Mouse (Mus musculus) natural killer cell, adult 2 months (primary cell): Measurements from ENCODE around the gene Fam69b.
A peak's percentile ranks its signal among the peaks of the same experiment; 100 is the strongest.

Experiments
- DNase-seq, 2 experiments: peaks; one replicate each; pipeline ENCODE4 v3.0.0; 2022; ENCODE audit warnings: low spot score in 2 of 2

The Fam69b gene

GRCm38 (mm10) chr2:26627921-26628739 lies at the start of gene Fam69b:
Gene Fam69b, plus strand, starts transcription at chr2:26628457.
- DNase-seq, result peak; percentile 35 to 37

DNA sequence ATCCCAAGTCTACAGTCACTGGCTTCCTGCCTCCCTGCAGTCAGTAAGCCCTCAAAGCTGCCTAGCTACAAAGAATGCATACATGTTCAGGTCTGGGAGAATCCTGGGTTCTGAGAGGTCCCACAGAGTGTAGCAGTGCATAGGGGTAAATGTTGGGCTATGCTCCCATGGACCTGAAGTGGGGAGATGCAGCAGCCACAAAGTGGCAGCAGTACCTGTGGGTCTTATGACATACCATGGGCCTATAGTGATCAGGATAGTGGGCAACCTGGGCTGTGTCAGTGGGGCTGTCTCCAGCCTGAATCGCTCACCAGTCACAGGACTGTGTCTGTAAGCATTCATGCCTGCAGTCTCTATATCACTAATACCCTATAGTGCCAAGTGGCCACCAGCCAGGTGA lies 48.5 kb upstream of the Fam69b start, which contains the start of gene Egfl7:
Gene Egfl7 (plus strand): TSS at position 301 of the 400 bp plus-strand sequence.
- DNase-seq, result no peak

DNA sequence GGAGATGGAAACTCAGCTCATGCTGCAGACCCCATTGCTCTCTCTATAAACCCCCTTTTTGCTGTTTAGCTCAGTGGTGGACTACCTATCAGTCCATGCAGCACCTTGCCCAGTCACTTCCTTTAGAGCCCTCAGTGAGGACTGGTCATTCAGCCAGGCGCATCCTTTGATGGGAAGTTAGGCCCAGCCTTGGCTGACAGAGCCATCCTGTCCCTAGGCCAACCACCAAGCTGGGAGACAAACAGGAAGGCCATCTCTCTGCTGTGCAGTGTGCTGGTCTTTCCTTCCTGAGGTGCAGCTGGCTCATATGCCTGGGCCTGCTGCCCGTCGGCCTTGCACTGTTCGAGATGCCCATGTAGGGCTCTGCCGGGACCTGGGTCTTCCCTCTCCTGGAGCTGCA lies 47.5 kb upstream of the Fam69b start:
- no peak for DNase-seq

- no peak for DNase-seq
Observed at GRCm38 (mm10) chr2:26582203-26582602, 46.1 kb upstream of the Fam69b start.

- no peak for DNase-seq
Observed at GRCm38 (mm10) chr2:26582741-26583140, 45.5 kb upstream of the Fam69b start.

- no peak for DNase-seq
Observed at GRCm38 (mm10) chr2:26583640-26584039, 44.6 kb upstream of the Fam69b start.

- DNase-seq, result no peak
Observed at GRCm38 (mm10) chr2:26585713-26586112, 42.5 kb upstream of the Fam69b start.

- peak; percentile 31 to 44 for DNase-seq
Observed at GRCm38 (mm10) chr2:26586294-26587043, 41.8 kb upstream of the Fam69b start, which contains the start of gene Gm20532. Gene Gm20532, plus strand, starts transcription at chr2:26586639.

- DNase-seq, result peak in 1 of 2 experiments; percentile 25
Observed at GRCm38 (mm10) chr2:26587044-26587405, 41.2 kb upstream of the Fam69b start.

GRCm38 (mm10) chr2:26588573-26588972 lies 39.7 kb upstream of the Fam69b start:
- no peak for DNase-seq

- DNase-seq, result no peak
Observed at GRCm38 (mm10) chr2:26589284-26589683, 39.0 kb upstream of the Fam69b start.

- no peak for DNase-seq
Observed at GRCm38 (mm10) chr2:26590282-26590681, 38.0 kb upstream of the Fam69b start.

- DNase-seq, result no peak
Observed at GRCm38 (mm10) chr2:26590962-26591361, 37.3 kb upstream of the Fam69b start.

- no peak for DNase-seq
Observed at GRCm38 (mm10) chr2:26591416-26591815, 36.8 kb upstream of the Fam69b start.

DNA sequence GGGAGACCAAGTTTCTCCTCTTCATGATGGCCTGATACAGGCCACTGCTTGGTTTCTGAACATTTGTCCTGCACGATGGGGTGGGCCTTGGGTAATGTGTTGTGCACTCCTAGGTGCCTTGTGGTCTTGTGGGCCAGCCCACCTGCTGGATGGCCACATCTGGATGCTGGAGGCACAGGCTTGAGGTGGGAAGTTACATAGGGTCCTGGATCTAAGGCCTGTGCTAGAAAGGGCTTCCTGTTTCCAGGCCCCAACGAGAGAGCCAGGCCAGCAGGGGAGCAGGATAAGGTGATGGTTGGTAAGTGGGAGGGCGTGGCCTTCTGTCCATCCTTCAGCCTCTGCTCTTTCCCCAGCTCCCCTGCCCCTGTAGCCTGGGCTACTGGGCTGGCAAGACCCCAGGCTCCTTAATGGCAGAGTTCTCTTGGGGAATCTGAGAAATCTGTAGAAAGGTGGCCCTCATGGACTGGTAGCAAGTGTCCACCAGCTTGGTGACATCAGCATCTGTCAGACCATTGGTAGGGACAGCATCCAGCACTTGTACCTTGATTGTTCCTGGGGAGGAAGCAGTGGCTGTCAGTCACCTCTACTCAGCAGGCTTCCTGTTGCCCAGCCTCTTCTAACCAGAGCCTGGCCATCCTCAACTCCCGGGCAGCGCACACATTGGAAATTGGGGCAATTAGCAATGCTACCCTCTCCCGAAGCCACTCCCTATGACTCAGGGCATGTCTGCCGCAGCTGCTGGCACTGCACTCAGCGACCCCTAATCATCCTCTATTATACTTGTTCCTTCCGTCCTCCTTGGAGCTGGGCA lies 34.8 kb upstream of the Fam69b start:
- DNase-seq, result no peak

- DNase-seq, result peak; percentile 56 to 70
Observed at GRCm38 (mm10) chr2:26594022-26594346, 34.3 kb upstream of the Fam69b start.

GRCm38 (mm10) chr2:26594461-26594933 lies 33.8 kb upstream of the Fam69b start:
- no peak for DNase-seq

- DNase-seq, result no peak
Observed at GRCm38 (mm10) chr2:26594934-26595724, 33.1 kb upstream of the Fam69b start.

GRCm38 (mm10) chr2:26595725-26596435 lies 32.4 kb upstream of the Fam69b start:
- no peak for DNase-seq

DNA sequence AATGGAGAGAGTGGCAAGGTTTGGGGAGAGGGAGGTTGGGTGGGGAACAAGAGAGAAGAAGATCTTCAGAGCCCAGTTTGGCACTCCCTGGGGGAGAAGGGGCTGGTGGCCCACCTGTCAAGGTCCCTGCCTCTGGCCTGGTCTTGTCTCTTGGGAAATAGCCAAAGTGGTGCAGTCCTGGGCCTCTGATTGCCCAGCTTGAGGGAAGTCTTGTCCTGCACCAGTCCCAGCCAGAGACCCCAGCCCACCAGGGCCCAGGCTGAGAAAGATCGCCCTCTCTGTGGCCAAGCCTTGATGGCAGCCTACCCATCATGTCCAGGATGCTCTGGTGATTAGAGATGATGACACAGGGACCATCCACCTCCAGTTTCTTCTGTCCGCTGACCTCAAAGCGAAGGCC lies 31.4 kb upstream of the Fam69b start:
- no peak for DNase-seq

DNA sequence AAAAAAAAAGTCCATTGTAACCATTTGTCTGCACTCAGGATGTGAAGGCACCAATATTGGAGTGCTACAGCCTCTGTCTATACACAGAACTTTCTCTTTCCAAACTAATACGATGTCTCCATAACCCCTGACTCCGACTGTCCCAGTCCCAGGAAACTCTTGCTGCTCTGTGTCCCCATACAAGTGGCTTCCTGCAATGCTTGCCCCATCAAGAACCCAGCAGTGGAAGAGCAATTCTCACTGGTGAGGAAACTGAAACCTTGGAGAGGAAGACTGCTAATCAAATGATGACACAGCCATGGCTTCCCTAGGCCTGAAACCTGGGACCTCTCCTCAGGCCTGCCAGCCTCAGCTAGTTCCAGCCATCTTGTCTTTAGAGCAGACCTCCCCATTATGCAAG lies 30.4 kb upstream of the Fam69b start:
- DNase-seq, result no peak
